14 mouse cellular contexts compared by ENCODE assay signal in genomic region chr2:181795641-181796130, GRCm38 (mm10). TPM values are rescaled to one million over a fixed set of nuclear protein-coding genes. Genes with fewer than 3 reads are reported as not detected.
DNase-seq lines count a peak whose midpoint lies in the region; ATAC-seq and TF ChIP-seq lines count a peak whose summit lies in the region.
"Had no signal": no experiment of that assay in that cellular context is flagged by ENCODE, and none has a peak within 500 bp of the region (broad histone marks: within the 10 kb centered on the region; RNA-seq: fewer than 3 reads in every experiment).

No protein-coding gene starts in this region.

- no peak for ATAC-seq in hindbrain, embryonic 13.5 days (ENCODE audit: low FRiP score)
- peak; percentile 47 for ATAC-seq in midbrain, postnatal 0 days (ENCODE audit: low FRiP score)
- ATAC-seq in neural tube, embryonic 15.5 days (ENCODE audit: low FRiP score) = 0 out of 2 replicates have a peak, but pooled peaks have one; percentile 53
- ATAC-seq in megakaryocyte, adult 5-6 weeks (ENCODE audit: poor library complexity, severe bottlenecking) = no peak

- no peak for DNase-seq in hindbrain, embryonic 10.5 days (ENCODE audit: low spot score)
- peak; percentile 53 for DNase-seq in midbrain, postnatal 0 days (ENCODE audit: low spot score)
- DNase-seq in midbrain, embryonic 10.5 days (ENCODE audit: low spot score) = no peak
- peak; percentile 34 to 56 for DNase-seq in cerebellum, postnatal 14 days
- no peak for DNase-seq in thymus, postnatal 4 days
- DNase-seq: spleen, adult 18-20 months had no signal

- H3K9ac ChIP-seq in hindbrain, embryonic 13.5 days = no peak overlapping the region
- H3K9ac ChIP-seq in midbrain, postnatal 0 days (replicated peaks; ENCODE audit: low read length, poor library complexity, severe bottlenecking) = no peak overlapping the region
- H3K9ac ChIP-seq in neural tube, embryonic 15.5 days (replicated peaks) = no peak overlapping the region
- H3K9ac ChIP-seq: liver, embryonic 15.5 days had no signal

- 57% methylated on average over 3 of the region's 3 CpGs for WGBS in hindbrain, embryonic 13.5 days
- 61% methylated on average over 3 of the region's 3 CpGs for WGBS in hindbrain, embryonic 10.5 days
- 48% methylated on average over 3 of the region's 3 CpGs for WGBS in midbrain, postnatal 0 days
- 61% methylated on average over 3 of the region's 3 CpGs for WGBS in midbrain, embryonic 10.5 days
- WGBS in neural tube, embryonic 15.5 days = 57% methylated on average over 3 of the region's 3 CpGs

- H3K27ac ChIP-seq in hindbrain, embryonic 13.5 days = peak overlapping the region; percentile 35; the same call in 1 of the 2 replicates
- H3K27ac ChIP-seq in hindbrain, embryonic 10.5 days = no peak overlapping the region
- peak overlapping the region; percentile 26; the same call in 1 of the 2 replicates for H3K27ac ChIP-seq in midbrain, postnatal 0 days (ENCODE audit: low read depth, low read length)
- H3K27ac ChIP-seq in midbrain, embryonic 10.5 days (replicated peaks) = no peak overlapping the region
- H3K27ac ChIP-seq in neural tube, embryonic 15.5 days (replicated peaks) = no peak overlapping the region
- H3K27ac ChIP-seq: kidney, postnatal 0 days; limb, embryonic 10.5 days; liver, embryonic 15.5 days had no signal

- no peak for TF ChIP-seq CTCF in midbrain, postnatal 0 days (IDR thresholded peaks at IDR 0.05)

- peaks cover 71% of the 10 kb centered on the region for H3K36me3 ChIP-seq in hindbrain, embryonic 13.5 days
- H3K36me3 ChIP-seq in hindbrain, embryonic 10.5 days = peaks cover 62% of the 10 kb centered on the region
- peaks cover 21% of the 10 kb centered on the region; the same call in 1 of the 2 replicates for H3K36me3 ChIP-seq in midbrain, postnatal 0 days (ENCODE audit: insufficient read depth, low read length)
- peaks cover 42% of the 10 kb centered on the region; the same call in 1 of the 2 replicates for H3K36me3 ChIP-seq in midbrain, embryonic 10.5 days
- H3K36me3 ChIP-seq in neural tube, embryonic 15.5 days = peaks cover 29% of the 10 kb centered on the region
- H3K36me3 ChIP-seq: limb, embryonic 10.5 days; liver, embryonic 15.5 days had no signal

- H3K4me3 ChIP-seq in hindbrain, embryonic 13.5 days = no peak overlapping the region
- no peak overlapping the region for H3K4me3 ChIP-seq in hindbrain, embryonic 10.5 days
- H3K4me3 ChIP-seq in midbrain, postnatal 0 days (ENCODE audit: low read depth, low read length) = no peak overlapping the region
- no peak overlapping the region for H3K4me3 ChIP-seq in midbrain, embryonic 10.5 days
- H3K4me3 ChIP-seq in neural tube, embryonic 15.5 days (replicated peaks) = no peak overlapping the region
- H3K4me3 ChIP-seq: limb, embryonic 10.5 days; liver, embryonic 15.5 days had no signal

- 0 out of 2 replicates have a peak, but pooled peaks cover 2% of the 10 kb centered on the region for H3K4me1 ChIP-seq in hindbrain, embryonic 13.5 days (replicated peaks)
- H3K4me1 ChIP-seq in hindbrain, embryonic 10.5 days (replicated peaks) = peaks cover 3% of the 10 kb centered on the region; the same call in 1 of the 2 replicates
- no peaks in the 10 kb centered on the region for H3K4me1 ChIP-seq in midbrain, postnatal 0 days (ENCODE audit: insufficient read depth, low read length)
- no peaks in the 10 kb centered on the region for H3K4me1 ChIP-seq in midbrain, embryonic 10.5 days
- H3K4me1 ChIP-seq in neural tube, embryonic 15.5 days = no peaks in the 10 kb centered on the region
- H3K4me1 ChIP-seq: limb, embryonic 10.5 days; liver, embryonic 15.5 days had no signal

- no peak overlapping the region for H3K4me2 ChIP-seq in hindbrain, embryonic 13.5 days
- H3K4me2 ChIP-seq in midbrain, postnatal 0 days (ENCODE audit: low read depth, low read length, poor library complexity, severe bottlenecking) = no peak overlapping the region
- H3K4me2 ChIP-seq in neural tube, embryonic 15.5 days = no peak overlapping the region
- H3K4me2 ChIP-seq: liver, embryonic 15.5 days had no signal

- H3K9me3 ChIP-seq in hindbrain, embryonic 13.5 days = no peaks in the 10 kb centered on the region
- H3K9me3 ChIP-seq in hindbrain, embryonic 10.5 days = no peaks in the 10 kb centered on the region
- H3K9me3 ChIP-seq in midbrain, postnatal 0 days (ENCODE audit: low read length) = no peaks in the 10 kb centered on the region
- H3K9me3 ChIP-seq in midbrain, embryonic 10.5 days (replicated peaks) = no peaks in the 10 kb centered on the region
- no peaks in the 10 kb centered on the region for H3K9me3 ChIP-seq in neural tube, embryonic 15.5 days (replicated peaks)
- H3K9me3 ChIP-seq: limb, embryonic 10.5 days; liver, embryonic 15.5 days had no signal

- H3K27me3 ChIP-seq in hindbrain, embryonic 13.5 days = no peaks in the 10 kb centered on the region
- H3K27me3 ChIP-seq in hindbrain, embryonic 10.5 days (ENCODE audit: insufficient read depth, poor library complexity, severe bottlenecking) = no peaks in the 10 kb centered on the region
- H3K27me3 ChIP-seq in midbrain, postnatal 0 days (ENCODE audit: insufficient read depth, low read length) = no peaks in the 10 kb centered on the region
- H3K27me3 ChIP-seq in midbrain, embryonic 10.5 days (ENCODE audit: low read depth, poor library complexity, severe bottlenecking) = no peaks in the 10 kb centered on the region
- H3K27me3 ChIP-seq in neural tube, embryonic 15.5 days (replicated peaks) = no peaks in the 10 kb centered on the region
- H3K27me3 ChIP-seq: liver, embryonic 15.5 days had no signal

RNA-seq across cellular contexts. Expression of gene Myt1, which starts 32.6 kb away (rescaled TPM):
- 35.0 and 36.2 TPM in 2 replicates for polyA plus RNA-seq in hindbrain, embryonic 13.5 days (2015; fragmentation: Nextera tagmentation; extraction: Ambion mirVana)
- 18.3 and 33.0 TPM in 2 replicates for polyA plus RNA-seq in hindbrain, embryonic 10.5 days (2016; fragmentation: Nextera tagmentation; extraction: Ambion mirVana)
- total RNA-seq in midbrain, postnatal 0 days (2014; rRNA removed) = 47.7 and 57.4 TPM in 2 replicates
- polyA plus RNA-seq in midbrain, postnatal 0 days (2015; fragmentation: Nextera tagmentation; extraction: Ambion mirVana) = 5.5 and 7.6 TPM in 2 replicates
- 14.3 and 33.2 TPM in 2 replicates for polyA plus RNA-seq in midbrain, embryonic 10.5 days (2016; fragmentation: Nextera tagmentation; extraction: Ambion mirVana)
- polyA plus RNA-seq in neural tube, embryonic 15.5 days (2015; fragmentation: Nextera tagmentation; extraction: Ambion mirVana) = 11.3 and 15.1 TPM in 2 replicates
- not detected in 2 replicates for total RNA-seq in megakaryocyte, adult 5-6 weeks (2015)
- total RNA-seq in megakaryocyte, adult 5-6 weeks (2017) = not detected in 2 replicates
- total RNA-seq: hematopoietic stem cell, adult 5-6 weeks; megakaryocyte progenitor cell, adult 5-6 weeks had no signal
- polyA plus RNA-seq: kidney, postnatal 0 days; limb, embryonic 10.5 days; liver, embryonic 15.5 days had no signal

RNA-seq across cellular contexts. Expression of gene Pcmtd2, which starts 42.0 kb away (rescaled TPM):
- polyA plus RNA-seq in hindbrain, embryonic 13.5 days (2015; fragmentation: Nextera tagmentation; extraction: Ambion mirVana) = 33.6 and 35.0 TPM in 2 replicates
- 21.8 and 24.5 TPM in 2 replicates for polyA plus RNA-seq in hindbrain, embryonic 10.5 days (2016; fragmentation: Nextera tagmentation; extraction: Ambion mirVana)
- total RNA-seq in midbrain, postnatal 0 days (2014; rRNA removed) = 28.9 and 37.4 TPM in 2 replicates
- polyA plus RNA-seq in midbrain, postnatal 0 days (2015; fragmentation: Nextera tagmentation; extraction: Ambion mirVana) = 21.6 and 22.5 TPM in 2 replicates
- polyA plus RNA-seq in midbrain, embryonic 10.5 days (2016; fragmentation: Nextera tagmentation; extraction: Ambion mirVana) = 24.8 and 29.7 TPM in 2 replicates
- 26.6 and 30.2 TPM in 2 replicates for polyA plus RNA-seq in neural tube, embryonic 15.5 days (2015; fragmentation: Nextera tagmentation; extraction: Ambion mirVana)
- total RNA-seq in megakaryocyte, adult 5-6 weeks (2015) = 18.0 and 23.6 TPM in 2 replicates
- 24.5 and 24.8 TPM in 2 replicates for total RNA-seq in megakaryocyte, adult 5-6 weeks (2017)

Comparison
In these comparisons a context has a peak if more than half of its experiments do, and no peak if none do; other contexts are left out.
1. H3K27ac ChIP-seq: peak in hindbrain, embryonic 13.5 days (single experiment) and midbrain, postnatal 0 days (single experiment); none in hindbrain, embryonic 10.5 days (single experiment), midbrain, embryonic 10.5 days (single experiment) and neural tube, embryonic 15.5 days (single experiment).
2. DNase-seq: peak in midbrain, postnatal 0 days (single experiment) and cerebellum, postnatal 14 days (2 of 2); none in hindbrain, embryonic 10.5 days (single experiment), midbrain, embryonic 10.5 days (single experiment) and thymus, postnatal 4 days (single experiment).
3. ATAC-seq: peak in midbrain, postnatal 0 days (single experiment) and neural tube, embryonic 15.5 days (single experiment); none in hindbrain, embryonic 13.5 days (single experiment) and megakaryocyte, adult 5-6 weeks (single experiment).